Mouse (Mus musculus): ENCODE results near the gene Ubxn2a.
"Not testable (repeated sequence)": the region's sequence is repeated elsewhere in the genome, so short reads cannot be mapped to it uniquely, and the experiment has no call there.

Gene Ubxn2a

DNA sequence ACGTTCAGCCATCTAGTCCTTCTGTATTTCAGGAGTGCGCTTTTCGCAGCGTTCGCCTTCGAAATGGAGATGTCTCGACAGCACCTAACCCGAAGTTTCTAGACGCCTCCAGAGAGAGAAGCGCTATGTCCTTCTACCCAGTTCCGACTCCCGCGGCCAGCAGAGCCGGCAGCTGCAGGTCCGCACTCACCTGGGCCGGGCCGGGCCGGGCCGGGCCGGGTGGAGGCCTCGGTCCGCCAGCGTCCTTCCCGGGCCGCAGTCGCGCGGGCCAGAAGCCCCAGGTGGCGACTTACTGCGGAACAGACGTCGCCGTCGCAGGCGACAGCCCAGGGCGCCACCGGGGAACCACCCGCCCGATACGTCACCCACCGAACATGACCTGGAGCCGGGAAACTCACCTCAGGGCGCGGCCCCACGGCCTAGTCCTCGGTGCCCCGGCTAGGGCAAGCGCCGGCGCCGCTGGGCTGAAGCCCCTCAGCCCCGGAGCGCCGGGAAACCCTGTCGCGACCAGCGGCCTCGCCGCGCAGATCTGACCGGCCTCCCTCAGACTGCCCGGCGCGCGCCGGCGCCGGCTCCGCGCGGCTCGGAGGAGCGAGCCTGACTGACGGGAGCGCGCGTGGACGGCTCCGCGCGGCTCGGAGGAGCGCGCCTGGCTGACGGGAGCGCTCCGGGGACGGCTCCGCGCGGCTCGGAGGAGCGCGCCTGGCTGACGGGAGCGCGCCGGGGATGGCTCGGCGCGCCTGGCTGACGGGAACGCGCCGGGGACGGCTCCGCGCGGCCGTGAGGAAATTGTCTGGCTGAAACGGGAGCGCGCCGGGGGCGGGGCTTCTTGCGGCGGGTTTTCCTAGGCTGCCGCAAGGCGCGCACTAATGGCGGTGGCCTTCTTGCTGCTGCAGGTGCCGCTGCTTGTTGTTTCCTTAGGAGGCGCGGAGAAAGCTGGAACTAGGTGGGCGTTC, at the start of gene Ubxn2a:
Gene Ubxn2a, minus strand, starts transcription at position 755 of the 956 bp plus-strand sequence.
- DNase-seq (ENCODE audit: low read depth in 2 of 2, low spot score in 2 of 2) = peak; percentile 86 to 89

DNA sequence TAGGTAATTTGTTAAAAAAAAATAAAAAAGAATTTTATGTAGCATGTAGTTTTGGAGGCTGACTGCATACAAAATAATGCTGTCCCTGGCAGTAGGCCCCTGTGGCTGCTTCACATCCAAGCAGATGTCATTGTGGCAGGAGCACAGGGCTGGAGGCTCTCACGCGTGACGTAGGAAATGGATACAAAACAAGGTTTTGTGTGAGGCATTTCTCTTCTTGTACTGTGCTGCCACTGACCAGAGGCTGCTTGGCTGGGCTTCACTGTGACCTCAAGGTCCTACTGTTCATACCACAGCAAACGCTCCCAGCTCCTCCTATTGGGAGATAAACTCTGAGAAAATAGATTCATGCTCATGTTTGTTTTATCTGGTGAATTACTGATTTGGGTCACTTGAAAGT, 45.7 kb upstream of the Ubxn2a start:
- DNase-seq (ENCODE audit: low read depth in 2 of 2, low spot score in 2 of 2) = no peak

DNA sequence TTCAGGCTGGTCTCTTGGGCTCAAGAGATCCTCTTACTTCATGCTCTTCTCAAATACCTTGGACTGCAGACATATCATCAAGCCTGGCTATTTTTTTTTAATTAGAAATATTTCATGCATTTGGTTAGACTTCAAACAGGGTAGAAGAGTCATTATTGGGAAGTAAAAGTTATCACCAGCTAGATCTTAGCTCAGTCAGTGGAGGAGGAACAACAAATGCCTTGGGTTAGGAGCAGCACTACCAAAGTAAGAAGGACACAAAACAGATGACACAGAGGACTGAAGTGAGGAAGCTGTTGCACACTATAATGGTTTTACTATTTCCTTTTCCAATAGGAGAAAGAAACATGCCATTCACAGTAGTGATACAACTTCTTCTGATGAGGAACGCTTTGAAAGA, 44.8 kb upstream of the Ubxn2a start:
- no peak for DNase-seq (ENCODE audit: low read depth in 2 of 2, low spot score in 2 of 2)

- no peak for DNase-seq (ENCODE audit: low read depth in 2 of 2, low spot score in 2 of 2)
These were observed 23.5 kb upstream of the Ubxn2a start for GRCm38 (mm10) chr12:4930820-4931548.

DNA sequence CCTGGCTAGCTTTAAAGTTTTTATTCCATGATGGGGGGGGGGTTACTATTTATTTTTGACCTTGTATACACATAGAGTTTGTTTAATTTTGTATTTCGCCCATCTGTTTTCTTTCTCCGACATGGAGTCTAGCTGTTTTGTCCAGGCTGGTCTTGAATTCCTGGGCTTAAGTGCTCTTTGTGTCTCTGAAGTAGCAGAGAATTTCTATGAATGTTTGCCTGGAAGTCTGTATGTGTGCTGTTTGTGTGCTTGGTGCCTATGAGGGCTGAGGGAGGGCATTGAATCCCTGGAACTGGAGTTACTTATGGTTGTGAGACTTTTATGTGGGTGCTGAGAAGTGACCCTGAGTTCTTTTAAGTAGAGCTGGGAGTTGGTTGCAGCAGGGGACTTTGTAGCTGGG, 20.7 kb upstream of the Ubxn2a start:
- no peak for DNase-seq (ENCODE audit: low read depth in 2 of 2, low spot score in 2 of 2)

DNA sequence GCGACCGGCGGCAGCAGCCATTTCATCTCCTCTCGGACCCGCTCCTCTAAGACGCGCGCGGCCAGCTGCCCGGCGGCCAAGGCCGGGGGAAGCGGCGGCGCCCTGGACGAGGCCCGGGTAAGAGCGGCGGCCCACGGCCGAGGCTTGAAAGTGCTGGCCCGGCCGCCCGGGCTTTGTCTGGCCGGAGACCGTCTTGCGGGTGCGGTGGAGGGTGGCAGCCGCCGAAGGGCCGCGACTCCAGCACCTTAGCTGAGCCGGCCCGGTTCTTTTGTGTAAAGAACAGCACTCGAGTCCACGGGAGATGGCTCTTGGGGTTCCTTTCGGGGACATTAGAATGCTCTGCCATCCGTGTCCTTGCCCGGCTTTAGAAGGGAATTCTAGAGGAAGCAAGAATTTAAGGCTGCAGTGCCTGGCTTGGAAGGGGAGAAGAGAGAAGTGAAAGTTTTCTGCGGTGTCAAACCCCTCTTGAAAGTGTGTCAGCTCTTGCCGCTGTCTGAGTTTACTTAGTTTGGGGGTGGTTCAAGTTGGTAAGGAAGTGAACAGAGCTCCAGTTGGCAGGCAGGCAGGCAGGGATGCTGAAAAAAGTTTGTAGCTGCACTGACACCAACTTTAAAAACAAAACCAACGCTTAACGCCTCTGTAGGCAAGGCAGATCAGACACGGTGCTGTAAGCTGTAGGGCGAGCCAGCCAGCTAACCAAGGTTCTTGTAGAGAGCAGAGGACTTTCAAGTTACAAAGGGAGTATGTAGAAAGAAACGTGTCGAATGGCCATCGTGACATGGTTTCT, 10.5 kb upstream of the Ubxn2a start:
- DNase-seq (ENCODE audit: low read depth in 2 of 2, low spot score in 2 of 2) = peak; percentile 63

DNA sequence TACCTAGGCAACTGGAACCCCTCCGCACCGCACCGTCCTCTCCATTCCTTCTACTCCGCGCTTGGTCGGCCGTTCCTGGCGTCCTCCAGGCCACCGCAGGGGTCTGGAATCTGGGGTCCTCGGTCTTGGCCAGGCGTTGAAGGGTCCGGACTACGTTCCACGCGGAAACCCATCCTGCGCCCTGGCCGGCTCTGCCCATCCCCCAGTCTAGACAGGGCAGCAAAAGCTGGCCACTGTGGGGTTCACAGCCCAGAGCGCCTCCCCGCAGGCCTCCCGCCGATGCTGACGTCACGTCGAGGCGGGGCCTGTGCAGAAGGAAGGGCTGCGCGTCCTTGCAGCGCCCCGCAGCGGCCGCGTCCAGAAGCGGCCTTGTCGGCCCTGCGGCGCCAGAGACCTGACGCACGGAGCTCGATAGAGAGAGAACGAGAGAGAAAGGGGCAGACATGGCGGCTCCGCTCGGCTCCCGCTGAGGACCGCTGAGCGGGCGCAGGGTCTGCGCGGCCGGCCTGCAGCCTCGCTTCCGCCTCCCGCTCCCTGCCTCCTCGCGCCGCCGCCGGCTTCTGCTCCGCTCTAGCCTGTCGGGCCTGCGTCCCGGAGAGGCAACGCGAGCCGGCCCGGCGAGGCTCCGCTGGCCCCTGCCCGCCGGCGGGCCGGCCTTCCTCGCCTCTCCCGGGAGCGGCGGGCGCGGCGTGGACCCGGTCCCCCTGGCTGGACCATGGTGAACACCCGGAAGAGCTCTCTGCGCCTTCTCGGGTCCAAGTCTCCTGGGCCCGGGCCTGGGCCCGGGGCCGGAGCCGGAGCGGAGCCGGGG, 9.7 kb upstream of the Ubxn2a start, which contains the start of gene Atad2b:
Gene Atad2b, plus strand, starts transcription at position 360 of the 811 bp plus-strand sequence.
- DNase-seq (ENCODE audit: low read depth in 2 of 2, low spot score in 2 of 2) = peak; percentile 94 to 95

DNA sequence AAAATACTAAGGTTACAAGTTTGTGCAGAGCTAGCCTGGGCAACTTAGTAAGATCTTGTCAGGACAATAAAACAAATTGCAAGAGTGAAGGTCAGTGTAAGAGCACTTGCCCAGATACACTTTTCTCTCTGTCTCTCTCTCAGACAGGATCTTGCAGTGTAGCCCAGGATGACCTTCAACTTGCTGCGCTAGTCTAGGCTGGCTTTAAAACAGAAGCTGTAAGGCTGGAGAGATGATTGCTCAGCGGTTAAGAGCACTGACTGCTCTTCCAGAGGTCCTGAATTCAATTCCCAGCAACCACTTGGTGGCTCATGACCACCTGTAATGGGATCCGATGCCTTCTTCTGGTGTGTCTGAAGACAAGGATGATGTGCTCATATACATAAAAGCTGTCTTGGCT, 7.4 kb upstream of the Ubxn2a start:
- no peak for DNase-seq (ENCODE audit: low read depth in 2 of 2, low spot score in 2 of 2)

DNA sequence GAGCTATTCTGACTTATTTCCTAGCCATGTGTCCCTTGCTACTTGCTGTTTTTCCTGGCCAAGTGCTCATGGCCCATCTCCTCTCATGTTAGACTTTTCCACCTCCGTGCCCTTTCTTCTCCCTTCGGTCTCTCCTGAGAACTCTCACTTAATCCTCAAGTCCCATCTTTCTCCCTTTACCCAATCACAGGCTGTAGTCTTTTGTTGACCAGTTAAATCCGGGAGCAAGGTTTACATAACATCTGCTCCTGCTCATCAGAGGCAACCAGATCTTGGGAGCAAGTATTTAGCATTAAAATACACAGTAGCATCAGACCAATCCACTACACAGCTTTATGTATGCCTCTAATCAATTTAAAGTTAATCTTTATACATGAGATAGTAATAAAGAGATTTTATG, 6.9 kb upstream of the Ubxn2a start:
- no peak for DNase-seq (ENCODE audit: low read depth in 2 of 2, low spot score in 2 of 2)

GRCm38 (mm10) chr12:4911716-4912115, 4.2 kb upstream of the Ubxn2a start:
- no peak for DNase-seq (ENCODE audit: low read depth in 2 of 2, low spot score in 2 of 2)

- DNase-seq (ENCODE audit: low read depth in 2 of 2, low spot score in 2 of 2) = not testable (repeated sequence)
These were observed 3.0 kb upstream of the Ubxn2a start for GRCm38 (mm10) chr12:4910496-4910895.

- no peak for DNase-seq (ENCODE audit: low read depth in 2 of 2, low spot score in 2 of 2)
These were observed 886 bp upstream of the Ubxn2a start for GRCm38 (mm10) chr12:4908391-4908790.

DNA sequence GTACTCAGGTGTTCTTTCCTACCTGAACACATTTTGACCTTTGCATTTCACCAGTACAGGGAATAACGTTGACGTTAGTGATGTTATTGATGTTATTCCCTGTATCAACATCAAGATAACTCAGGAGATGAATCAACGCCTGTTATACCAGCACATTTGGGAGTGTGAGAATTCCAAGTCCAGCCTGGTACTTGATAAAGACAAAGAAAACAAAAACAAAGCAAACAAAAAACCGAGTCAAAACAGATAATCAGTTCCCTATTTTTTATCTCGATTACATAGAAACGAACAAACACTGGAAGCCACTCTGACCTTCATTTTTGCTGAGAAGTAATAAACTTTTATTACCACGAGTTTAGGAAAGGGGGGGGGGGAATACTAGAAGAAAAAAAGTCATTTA, 1.0 kb downstream of the Ubxn2a start:
- DNase-seq (ENCODE audit: low read depth in 2 of 2, low spot score in 2 of 2) = no peak

DNA sequence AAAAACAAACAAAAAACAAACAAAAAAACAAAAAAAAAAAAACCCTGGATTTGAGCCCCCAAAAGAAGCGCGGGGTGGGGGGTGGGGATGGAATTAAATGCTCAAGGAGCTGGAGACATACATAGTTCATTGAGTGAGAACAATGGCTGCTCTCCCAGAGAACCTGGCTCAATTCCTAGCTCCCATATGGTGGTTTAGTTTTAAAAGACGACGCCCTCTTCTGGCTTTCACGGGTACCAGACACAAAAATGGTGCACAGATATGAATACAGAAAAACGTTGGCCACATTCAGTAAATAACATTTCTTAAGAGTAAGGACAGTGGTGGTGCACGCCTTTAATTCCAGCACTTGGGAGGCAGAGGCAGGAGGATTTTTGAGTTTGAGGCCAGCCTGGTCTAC, 1.6 kb downstream of the Ubxn2a start:
- no peak for DNase-seq (ENCODE audit: low read depth in 2 of 2, low spot score in 2 of 2)

DNA sequence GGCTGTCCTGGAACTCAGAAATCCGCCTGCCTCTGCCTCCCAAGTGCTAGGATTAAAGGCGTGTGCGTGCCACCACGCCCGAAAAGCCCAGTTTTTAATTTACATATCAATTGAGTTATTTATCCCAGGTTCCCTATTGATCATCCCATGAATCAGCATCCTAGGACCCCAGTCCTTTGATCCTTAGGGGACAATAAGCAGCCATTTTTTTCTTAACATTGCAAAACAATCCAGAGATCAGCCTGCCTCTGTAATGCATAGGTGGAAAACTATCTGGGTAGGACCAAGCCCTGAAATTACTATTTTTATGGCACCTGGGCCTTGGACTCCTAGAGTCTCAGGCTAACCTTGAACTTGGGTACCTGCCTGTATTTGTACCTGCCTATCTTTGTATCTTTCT, 9.5 kb downstream of the Ubxn2a start:
- no peak for DNase-seq (ENCODE audit: low read depth in 2 of 2, low spot score in 2 of 2)

- no peak for DNase-seq (ENCODE audit: low read depth in 2 of 2, low spot score in 2 of 2)
These were observed 17.6 kb downstream of the Ubxn2a start for GRCm38 (mm10) chr12:4889891-4890290.

GRCm38 (mm10) chr12:4889251-4889650, 18.3 kb downstream of the Ubxn2a start:
- no peak for DNase-seq (ENCODE audit: low read depth in 2 of 2, low spot score in 2 of 2)

DNA sequence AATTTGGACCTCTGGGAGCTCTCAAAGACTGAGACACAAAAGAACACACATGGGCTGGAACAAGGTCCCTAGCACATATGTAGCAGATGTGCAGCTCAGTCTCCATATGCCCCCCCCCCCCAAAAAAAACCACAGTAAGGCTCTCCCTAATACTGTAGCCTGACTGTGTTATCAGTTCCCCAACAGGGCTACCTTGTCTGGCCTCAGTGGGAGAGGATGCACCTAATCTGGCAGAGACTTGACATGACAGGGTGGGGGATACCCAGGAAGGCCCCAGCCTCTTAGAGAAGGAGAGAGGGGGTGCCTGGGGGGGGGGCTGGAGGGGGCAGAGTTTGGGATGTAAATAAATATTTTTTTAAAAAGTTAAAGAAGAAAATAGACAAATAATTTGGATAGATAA, 18.8 kb downstream of the Ubxn2a start:
- DNase-seq (ENCODE audit: low read depth in 2 of 2, low spot score in 2 of 2) = no peak

- not testable (repeated sequence) for DNase-seq (ENCODE audit: low read depth in 2 of 2, low spot score in 2 of 2)
These were observed 20.9 kb downstream of the Ubxn2a start for GRCm38 (mm10) chr12:4886581-4886980.

DNA sequence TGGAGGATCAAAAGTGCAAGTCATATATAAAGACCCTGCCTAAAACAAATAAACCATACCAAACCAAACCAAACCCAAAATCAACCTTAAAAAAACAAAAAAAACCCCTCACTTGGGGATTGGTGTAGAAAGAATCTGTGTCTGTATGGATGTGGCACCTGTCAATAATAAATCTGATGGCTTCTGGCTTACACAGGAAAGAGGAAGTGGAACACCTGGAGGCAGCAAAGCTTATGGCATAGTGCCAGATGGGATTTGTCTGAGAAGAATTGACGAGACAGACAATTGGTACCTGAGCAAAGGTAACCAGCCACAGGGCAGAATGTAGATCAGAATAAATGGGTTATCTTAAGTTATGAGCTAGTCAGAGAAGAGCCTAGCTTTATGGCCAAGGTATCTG, 22.4 kb downstream of the Ubxn2a start:
- no peak for DNase-seq (ENCODE audit: low read depth in 2 of 2, low spot score in 2 of 2)

DNA sequence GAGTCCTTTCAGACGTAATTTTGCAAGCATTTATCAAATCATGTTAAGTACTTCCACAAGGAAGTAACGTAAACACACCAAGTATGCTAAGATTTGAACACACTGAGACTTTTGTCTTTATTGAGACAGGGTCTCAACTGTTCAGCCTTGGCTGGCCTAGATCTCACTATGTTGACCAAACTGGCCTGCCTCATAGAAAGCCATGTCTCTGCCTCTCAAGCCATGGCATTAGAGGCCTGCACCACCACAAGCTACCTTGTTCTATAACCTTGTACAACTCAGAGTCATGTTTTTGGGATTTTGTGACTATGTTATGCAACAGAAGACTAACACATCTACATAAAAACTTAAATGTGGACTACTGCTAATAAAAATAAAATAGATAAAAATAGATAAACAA, 25.4 kb downstream of the Ubxn2a start:
- DNase-seq (ENCODE audit: low read depth in 2 of 2, low spot score in 2 of 2) = no peak

Data from CD8-positive naive resting alpha-beta T cell, adult 2 months (primary cell).